Mouse (Mus musculus): ENCODE results near the gene 9430038I01Rik. TPM values are rescaled to one million over a fixed set of nuclear protein-coding genes. Genes with fewer than 3 reads are reported as not detected.

Gene 9430038I01Rik
- polyA plus RNA-seq, 1 experiment from 2014 or later: 15.1 TPM

- Histone ChIP-seq H3K9ac (no peak overlapping the region), H3K9me3 (replicated peaks) (no peaks in the 10 kb centered on the region), H3K4me2 (no peak overlapping the region), H3K36me3 (no peaks in the 10 kb centered on the region), H3K4me3 (no peak overlapping the region), H3K27ac (ENCODE audit: poor library complexity, severe bottlenecking) (no peak overlapping the region), H3K27me3 (replicated peaks) (no peaks in the 10 kb centered on the region), H3K4me1 (replicated peaks) (no peaks in the 10 kb centered on the region)
- ATAC-seq (ENCODE audit: insufficient number of reproducible peaks, low FRiP score): no peak
- WGBS: 82% methylated on average over 2 of the region's 2 CpGs
Observed at GRCm38 (mm10) chr7:137420550-137420949, 10.0 kb upstream of the 9430038I01Rik start.

- Histone ChIP-seq H3K9me3 (replicated peaks) (no peaks in the 10 kb centered on the region), H3K27ac (ENCODE audit: poor library complexity, severe bottlenecking) (no peak overlapping the region)
- WGBS: 82% methylated on average over 8 of the region's 8 CpGs
Observed at GRCm38 (mm10) chr7:137414710-137415109, 4.1 kb upstream of the 9430038I01Rik start.

GRCm38 (mm10) chr7:137407428-137408058, 3.0 kb downstream of the 9430038I01Rik start:
- WGBS: 90% methylated on average over 1 of the region's 1 CpGs
- ATAC-seq (ENCODE audit: insufficient number of reproducible peaks, low FRiP score): no peak
- Histone ChIP-seq H3K4me2 (no peak overlapping the region), H3K4me3 (no peak overlapping the region), H3K36me3 (no peaks in the 10 kb centered on the region), H3K9me3 (replicated peaks) (no peaks in the 10 kb centered on the region), H3K4me1 (replicated peaks) (peaks cover 5% of the 10 kb centered on the region; the same call in 1 of the 2 replicates), H3K27me3 (replicated peaks) (no peaks in the 10 kb centered on the region), H3K9ac (no peak overlapping the region), H3K27ac (ENCODE audit: poor library complexity, severe bottlenecking) (no peak overlapping the region)

More at GRCm38 (mm10) chr7:137414710-137415109, 4.1 kb upstream of the 9430038I01Rik start:
- no peak overlapping the region for H3K4me3 ChIP-seq
- H3K4me1 ChIP-seq (replicated peaks): peaks cover 5% of the 10 kb centered on the region; the same call in 1 of the 2 replicates
- no peaks in the 10 kb centered on the region for H3K36me3 ChIP-seq
- H3K27me3 ChIP-seq (replicated peaks): no peaks in the 10 kb centered on the region
- H3K9ac ChIP-seq: no peak overlapping the region
- H3K4me2 ChIP-seq: no peak overlapping the region
- ATAC-seq (ENCODE audit: insufficient number of reproducible peaks, low FRiP score): no peak

GRCm38 (mm10) chr7:137404146-137404545, 6.4 kb downstream of the 9430038I01Rik start:
- peaks cover 7% of the 10 kb centered on the region for H3K9me3 ChIP-seq (replicated peaks)
- H3K27me3 ChIP-seq (replicated peaks): no peaks in the 10 kb centered on the region
- no peak for ATAC-seq (ENCODE audit: insufficient number of reproducible peaks, low FRiP score)
- no peaks in the 10 kb centered on the region for H3K36me3 ChIP-seq
- H3K9ac ChIP-seq: no peak overlapping the region
- H3K4me2 ChIP-seq: no peak overlapping the region
- H3K4me1 ChIP-seq (replicated peaks): no peaks in the 10 kb centered on the region
- no peak overlapping the region for H3K4me3 ChIP-seq
- WGBS: 70% methylated on average over 2 of the region's 2 CpGs
- H3K27ac ChIP-seq (ENCODE audit: poor library complexity, severe bottlenecking): no peak overlapping the region

GRCm38 (mm10) chr7:137398973-137399372, 11.6 kb downstream of the 9430038I01Rik start:
- H3K4me2 ChIP-seq: no peak overlapping the region
- 87% methylated on average over 4 of the region's 4 CpGs for WGBS
- no peaks in the 10 kb centered on the region; the same call in 1 of the 2 replicates for H3K36me3 ChIP-seq
- H3K4me1 ChIP-seq (replicated peaks): peaks cover 13% of the 10 kb centered on the region
- H3K9ac ChIP-seq: no peak overlapping the region
- no peak for ATAC-seq (ENCODE audit: insufficient number of reproducible peaks, low FRiP score)
- H3K9me3 ChIP-seq (replicated peaks): peaks cover 7% of the 10 kb centered on the region
- H3K4me3 ChIP-seq: no peak overlapping the region
- H3K27me3 ChIP-seq (replicated peaks): no peaks in the 10 kb centered on the region
- no peak overlapping the region for H3K27ac ChIP-seq (ENCODE audit: poor library complexity, severe bottlenecking)

GRCm38 (mm10) chr7:137397361-137397910, 13.1 kb downstream of the 9430038I01Rik start:
- Histone ChIP-seq H3K4me1 (replicated peaks) (peaks cover 13% of the 10 kb centered on the region), H3K9me3 (replicated peaks) (peaks cover 7% of the 10 kb centered on the region), H3K27me3 (replicated peaks) (no peaks in the 10 kb centered on the region), H3K9ac (no peak overlapping the region), H3K4me2 (no peak overlapping the region), H3K36me3 (no peaks in the 10 kb centered on the region; the same call in 1 of the 2 replicates), H3K27ac (ENCODE audit: poor library complexity, severe bottlenecking) (no peak overlapping the region), H3K4me3 (no peak overlapping the region)
- ATAC-seq (ENCODE audit: insufficient number of reproducible peaks, low FRiP score): no peak
- WGBS: 90% methylated on average over 8 of the region's 8 CpGs

- ATAC-seq (ENCODE audit: insufficient number of reproducible peaks, low FRiP score): no peak
- H3K4me3 ChIP-seq: no peak overlapping the region
- H3K27ac ChIP-seq (ENCODE audit: poor library complexity, severe bottlenecking): peak overlapping the region; percentile 47; the same call in 1 of the 2 replicates
- H3K9ac ChIP-seq: no peak overlapping the region
- no peaks in the 10 kb centered on the region; the same call in 1 of the 2 replicates for H3K36me3 ChIP-seq
- H3K27me3 ChIP-seq (replicated peaks): no peaks in the 10 kb centered on the region
- no peaks in the 10 kb centered on the region for H3K9me3 ChIP-seq (replicated peaks)
- WGBS: 72% methylated on average over 4 of the region's 4 CpGs
- H3K4me2 ChIP-seq: no peak overlapping the region
- H3K4me1 ChIP-seq (replicated peaks): peaks cover 13% of the 10 kb centered on the region
Observed at GRCm38 (mm10) chr7:137395421-137395820, 15.1 kb downstream of the 9430038I01Rik start.

GRCm38 (mm10) chr7:137387863-137388262, 22.7 kb downstream of the 9430038I01Rik start:
- Histone ChIP-seq H3K4me2 (no peak overlapping the region), H3K36me3 (no peaks in the 10 kb centered on the region), H3K9me3 (replicated peaks) (no peaks in the 10 kb centered on the region), H3K9ac (no peak overlapping the region), H3K4me3 (no peak overlapping the region), H3K27me3 (replicated peaks) (no peaks in the 10 kb centered on the region), H3K27ac (ENCODE audit: poor library complexity, severe bottlenecking) (no peak overlapping the region), H3K4me1 (replicated peaks) (no peaks in the 10 kb centered on the region)
- no peak for ATAC-seq (ENCODE audit: insufficient number of reproducible peaks, low FRiP score)
- WGBS: 89% methylated on average over 5 of the region's 5 CpGs

- WGBS: 88% methylated on average over 7 of the region's 7 CpGs
- H3K27ac ChIP-seq (ENCODE audit: poor library complexity, severe bottlenecking): no peak overlapping the region
- H3K27me3 ChIP-seq (replicated peaks): no peaks in the 10 kb centered on the region
- H3K4me2 ChIP-seq: no peak overlapping the region
- H3K36me3 ChIP-seq: peaks cover 10% of the 10 kb centered on the region
- no peaks in the 10 kb centered on the region for H3K9me3 ChIP-seq (replicated peaks)
- no peaks in the 10 kb centered on the region for H3K4me1 ChIP-seq (replicated peaks)
- H3K9ac ChIP-seq: no peak overlapping the region
- ATAC-seq (ENCODE audit: insufficient number of reproducible peaks, low FRiP score): no peak
- H3K4me3 ChIP-seq: no peak overlapping the region
Observed at GRCm38 (mm10) chr7:137374996-137375395, 35.6 kb downstream of the 9430038I01Rik start.

- Histone ChIP-seq H3K4me3 (no peak overlapping the region), H3K36me3 (peaks cover 10% of the 10 kb centered on the region), H3K27ac (ENCODE audit: poor library complexity, severe bottlenecking) (no peak overlapping the region), H3K4me2 (no peak overlapping the region), H3K9me3 (replicated peaks) (no peaks in the 10 kb centered on the region), H3K4me1 (replicated peaks) (no peaks in the 10 kb centered on the region), H3K27me3 (replicated peaks) (no peaks in the 10 kb centered on the region), H3K9ac (no peak overlapping the region)
- WGBS: 59% methylated on average over 4 of the region's 4 CpGs
- no peak for ATAC-seq (ENCODE audit: insufficient number of reproducible peaks, low FRiP score)
Observed at GRCm38 (mm10) chr7:137371770-137372169, 38.8 kb downstream of the 9430038I01Rik start.

- no peaks in the 10 kb centered on the region for H3K9me3 ChIP-seq (replicated peaks)
- WGBS: 49% methylated on average over 2 of the region's 2 CpGs
- ATAC-seq (ENCODE audit: insufficient number of reproducible peaks, low FRiP score): no peak
- no peaks in the 10 kb centered on the region for H3K4me1 ChIP-seq (replicated peaks)
- H3K36me3 ChIP-seq: 0 out of 2 replicates have a peak, but pooled peaks cover 2% of the 10 kb centered on the region
- H3K9ac ChIP-seq: no peak overlapping the region
- H3K27me3 ChIP-seq (replicated peaks): no peaks in the 10 kb centered on the region
- H3K27ac ChIP-seq (ENCODE audit: poor library complexity, severe bottlenecking): no peak overlapping the region
- H3K4me2 ChIP-seq: no peak overlapping the region
- no peak overlapping the region for H3K4me3 ChIP-seq
Observed at GRCm38 (mm10) chr7:137370175-137370574, 40.4 kb downstream of the 9430038I01Rik start.

All from heart, embryonic 12.5 days (tissue).